ENCODE assay signal across 9 mouse cellular contexts in genomic region chr16:23517754-23518566, GRCm38 (mm10). TPM values are rescaled to one million over a fixed set of nuclear protein-coding genes. Genes with fewer than 3 reads are reported as not detected.
A peak's percentile ranks its signal among the peaks of the same experiment; 100 is the strongest.
DNase-seq lines count a peak whose midpoint lies in the region; ATAC-seq and TF ChIP-seq lines count a peak whose summit lies in the region.
"Had no signal": no experiment of that assay in that cellular context is flagged by ENCODE, and none has a peak within 500 bp of the region (broad histone marks: within the 10 kb centered on the region; RNA-seq: fewer than 3 reads in every experiment).

No protein-coding gene starts in this region.

- H3K4me2 ChIP-seq in kidney, embryonic 15.5 days = no peak overlapping the region
- H3K4me2 ChIP-seq in kidney, embryonic 14.5 days (replicated peaks; ENCODE audit: low read depth, low read length) = no peak overlapping the region
- peak overlapping the region; percentile 43 for H3K4me2 ChIP-seq in liver, embryonic 15.5 days

- no peak for TF ChIP-seq POLR2A in embryonic fibroblast, embryonic 13.5 days (IDR thresholded peaks at IDR 0.05; ENCODE audit: low read depth, low read length)

- peaks cover 45% of the 10 kb centered on the region for H3K4me1 ChIP-seq in kidney, embryonic 15.5 days
- peaks cover 24% of the 10 kb centered on the region; the same call in 1 of the 2 replicates for H3K4me1 ChIP-seq in kidney, embryonic 14.5 days (ENCODE audit: control insufficient read depth, insufficient read depth, low read length)
- peaks cover 30% of the 10 kb centered on the region for H3K4me1 ChIP-seq in embryonic fibroblast, embryonic 13.5 days (ENCODE audit: control insufficient read depth, insufficient read depth, low read length)
- H3K4me1 ChIP-seq in liver, embryonic 15.5 days (replicated peaks) = peaks cover 21% of the 10 kb centered on the region

- DNase-seq in adrenal gland, adult 2 months = peak; percentile 72
- DNase-seq in adrenal gland, adult 18-20 months (ENCODE audit: low spot score in 2 of 2) = no peak
- DNase-seq in cerebellum, postnatal 25 days = no peak
- DNase-seq: cerebellum, adult 11 months had no signal

- no peaks in the 10 kb centered on the region for H3K9me3 ChIP-seq in kidney, embryonic 15.5 days (replicated peaks)
- no peaks in the 10 kb centered on the region for H3K9me3 ChIP-seq in kidney, embryonic 14.5 days (ENCODE audit: control insufficient read depth, low read length)
- H3K9me3 ChIP-seq in liver, embryonic 15.5 days (replicated peaks) = no peaks in the 10 kb centered on the region

- no peaks in the 10 kb centered on the region for H3K36me3 ChIP-seq in kidney, embryonic 15.5 days
- no peaks in the 10 kb centered on the region for H3K36me3 ChIP-seq in kidney, embryonic 14.5 days (ENCODE audit: control insufficient read depth, insufficient read depth, low read length)
- H3K36me3 ChIP-seq in liver, embryonic 15.5 days (replicated peaks) = no peaks in the 10 kb centered on the region

- no peak for ATAC-seq in kidney, embryonic 15.5 days (replicated peaks; ENCODE audit: low FRiP score)
- ATAC-seq in kidney, embryonic 14.5 days (ENCODE audit: low FRiP score, low TSS enrichment) = no peak
- ATAC-seq in liver, embryonic 15.5 days (ENCODE audit: insufficient read depth) = peak; percentile 43; the same call in 1 of the 2 replicates
- no peak for ATAC-seq in megakaryocyte, adult 5-6 weeks (ENCODE audit: poor library complexity, severe bottlenecking)

- H3K4me3 ChIP-seq in kidney, embryonic 15.5 days (replicated peaks) = no peak overlapping the region
- no peak overlapping the region for H3K4me3 ChIP-seq in kidney, embryonic 14.5 days (ENCODE audit: low read length)
- no peak overlapping the region for H3K4me3 ChIP-seq in embryonic fibroblast, embryonic 13.5 days (ENCODE audit: insufficient read depth, low read length)
- no peak overlapping the region for H3K4me3 ChIP-seq in liver, embryonic 15.5 days (replicated peaks)

- no peaks in the 10 kb centered on the region for H3K27me3 ChIP-seq in kidney, embryonic 15.5 days
- H3K27me3 ChIP-seq in kidney, embryonic 14.5 days (ENCODE audit: control insufficient read depth, insufficient read depth, low read length) = no peaks in the 10 kb centered on the region
- 0 out of 2 replicates have a peak, but pooled peaks cover 3% of the 10 kb centered on the region for H3K27me3 ChIP-seq in liver, embryonic 15.5 days

- 0 out of 2 replicates have a peak overlapping the region, but pooled peaks have one; percentile 7 for H3K27ac ChIP-seq in kidney, embryonic 15.5 days
- no peak overlapping the region for H3K27ac ChIP-seq in kidney, embryonic 14.5 days (ENCODE audit: low read depth, low read length)
- H3K27ac ChIP-seq in embryonic fibroblast, embryonic 13.5 days (ENCODE audit: insufficient read depth, low read length) = peak overlapping the region; percentile 28; the same call in 1 of the 2 replicates
- peak overlapping the region; percentile 62 for H3K27ac ChIP-seq in liver, embryonic 15.5 days (replicated peaks)

- TF ChIP-seq CTCF in embryonic fibroblast, embryonic 13.5 days (IDR thresholded peaks at IDR 0.05; ENCODE audit: borderline replicate concordance, insufficient read depth, low read length) = no peak

- WGBS in kidney, embryonic 15.5 days = 59% methylated on average over 20 of the region's 20 CpGs
- WGBS in kidney, embryonic 14.5 days = 60% methylated on average over 20 of the region's 20 CpGs
- 56% methylated on average over 20 of the region's 20 CpGs for WGBS in liver, embryonic 15.5 days (ENCODE audit: insufficient replicate concordance)

- H3K9ac ChIP-seq in kidney, embryonic 15.5 days = no peak overlapping the region
- H3K9ac ChIP-seq in kidney, embryonic 14.5 days (ENCODE audit: low read depth, low read length) = no peak overlapping the region
- no peak overlapping the region for H3K9ac ChIP-seq in liver, embryonic 15.5 days

RNA-seq across cellular contexts. Expression of gene Rtp4, which starts 2.1 kb away (rescaled TPM):
- total RNA-seq in adrenal gland, adult 2 months (2021) = 10 to 100 TPM; 10.2 to 11.1 TPM
- 7.4 and 15.3 TPM in 2 replicates for polyA plus RNA-seq in adrenal gland, adult 2 months (2012; rRNA removed)
- 10 to 100 TPM in 1 of 2 experiments, 1 to 10 TPM in 1; 9.3 to 10.8 TPM for total RNA-seq in adrenal gland, adult 18-20 months (2021)
- 9.7 and 10.9 TPM in 2 replicates for polyA plus RNA-seq in kidney, embryonic 15.5 days (2015; fragmentation: Nextera tagmentation; extraction: Ambion mirVana)
- 3.9 and 8.5 TPM in 2 replicates for polyA plus RNA-seq in kidney, embryonic 14.5 days (2014; fragmentation: Nextera tagmentation; extraction: Ambion mirVana)
- 13.3 and 17.4 TPM in 2 replicates for polyA plus RNA-seq in embryonic fibroblast, embryonic 13.5 days (2011; ENCODE audit: insufficient read length, low read depth, missing spikeins)
- 6.3 and 9.9 TPM in 2 replicates for polyA plus RNA-seq in liver, embryonic 15.5 days (2015; fragmentation: Nextera tagmentation; extraction: Ambion mirVana)
- total RNA-seq in megakaryocyte, adult 5-6 weeks (2015) = 31.7 and 42.7 TPM in 2 replicates
- 25.1 and 25.3 TPM in 2 replicates for total RNA-seq in megakaryocyte, adult 5-6 weeks (2017)

RNA-seq across cellular contexts. Expression of gene Masp1, which starts 2.7 kb away (rescaled TPM):
- 100 to 1,000 TPM in 1 of 2 experiments, 10 to 100 TPM in 1; 46.1 to 169 TPM for total RNA-seq in adrenal gland, adult 2 months (2021)
- polyA plus RNA-seq in adrenal gland, adult 2 months (2012; rRNA removed) = 33.8 and 67.9 TPM in 2 replicates
- total RNA-seq in adrenal gland, adult 18-20 months (2021) = 100 to 1,000 TPM in 1 of 2 experiments, 1 to 10 TPM in 1; 3.3 to 158 TPM
- polyA plus RNA-seq in kidney, embryonic 15.5 days (2015; fragmentation: Nextera tagmentation; extraction: Ambion mirVana) = 6.8 and 8.3 TPM in 2 replicates
- 5.4 and 7.5 TPM in 2 replicates for polyA plus RNA-seq in kidney, embryonic 14.5 days (2014; fragmentation: Nextera tagmentation; extraction: Ambion mirVana)
- polyA plus RNA-seq in embryonic fibroblast, embryonic 13.5 days (2011; ENCODE audit: insufficient read length, low read depth, missing spikeins) = 46.1 and 75.1 TPM in 2 replicates
- polyA plus RNA-seq in liver, embryonic 15.5 days (2015; fragmentation: Nextera tagmentation; extraction: Ambion mirVana) = 21.7 and 24.9 TPM in 2 replicates
- total RNA-seq in megakaryocyte, adult 5-6 weeks (2015) = not detected in 2 replicates
- total RNA-seq in megakaryocyte, adult 5-6 weeks (2017) = not detected in 2 replicates
